ENCODE assay signal across 14 mouse cellular contexts in the genomic region with DNA sequence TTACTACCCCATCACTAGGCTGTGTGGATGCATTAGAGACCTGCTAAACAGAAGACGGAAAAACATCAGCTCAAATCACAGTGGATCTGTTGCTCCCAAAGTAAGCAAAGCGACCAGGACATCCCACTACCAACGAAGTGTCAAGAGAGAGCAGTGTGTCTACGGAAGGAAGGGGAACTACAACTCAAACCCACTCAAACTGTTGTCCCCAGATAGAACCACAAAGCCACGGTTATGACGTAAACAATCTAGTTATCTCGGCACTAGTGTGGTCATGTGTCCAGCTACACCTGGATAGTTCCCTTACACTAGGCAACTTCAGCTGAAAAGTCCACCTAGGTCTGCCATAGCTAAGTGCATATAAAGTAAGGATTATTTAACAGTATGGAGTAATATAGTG.
"Had no signal": no experiment of that assay in that cellular context is flagged by ENCODE, and none has a peak within 500 bp of the region (broad histone marks: within the 10 kb centered on the region; RNA-seq: fewer than 3 reads in every experiment).

No protein-coding gene starts in this region.

- H3K4me2 ChIP-seq: liver, embryonic 11.5 days; liver, embryonic 15.5 days; midbrain, embryonic 11.5 days; midbrain, embryonic 15.5 days; neural tube, embryonic 12.5 days had no signal

- H3K9ac ChIP-seq: liver, embryonic 15.5 days; midbrain, embryonic 15.5 days; neural tube, embryonic 12.5 days had no signal

- ATAC-seq: midbrain, embryonic 15.5 days had no signal

- H3K9me3 ChIP-seq: liver, embryonic 15.5 days; midbrain, embryonic 15.5 days; neural tube, embryonic 12.5 days had no signal

- DNase-seq: kidney, adult 18-20 months; kidney, postnatal 36 days; layer of hippocampus, adult 9-11 months; layer of hippocampus, postnatal 36 days; left cerebral cortex, postnatal 4 days; lung, adult 2 months; lung, postnatal 10 days; thymus, adult 18-20 months; thymus, postnatal 14 days had no signal

- H3K27me3 ChIP-seq: liver, embryonic 15.5 days; midbrain, embryonic 15.5 days; neural tube, embryonic 12.5 days had no signal

- H3K4me1 ChIP-seq: liver, embryonic 15.5 days had no signal

- H3K4me3 ChIP-seq: liver, embryonic 15.5 days; midbrain, embryonic 15.5 days; neural tube, embryonic 12.5 days had no signal

- H3K27ac ChIP-seq: liver, embryonic 15.5 days; midbrain, embryonic 15.5 days; neural tube, embryonic 12.5 days had no signal

- H3K36me3 ChIP-seq: liver, embryonic 15.5 days; midbrain, embryonic 15.5 days; neural tube, embryonic 12.5 days had no signal
